ENCODE assay signal across 13 mouse cellular contexts in the genomic region with DNA sequence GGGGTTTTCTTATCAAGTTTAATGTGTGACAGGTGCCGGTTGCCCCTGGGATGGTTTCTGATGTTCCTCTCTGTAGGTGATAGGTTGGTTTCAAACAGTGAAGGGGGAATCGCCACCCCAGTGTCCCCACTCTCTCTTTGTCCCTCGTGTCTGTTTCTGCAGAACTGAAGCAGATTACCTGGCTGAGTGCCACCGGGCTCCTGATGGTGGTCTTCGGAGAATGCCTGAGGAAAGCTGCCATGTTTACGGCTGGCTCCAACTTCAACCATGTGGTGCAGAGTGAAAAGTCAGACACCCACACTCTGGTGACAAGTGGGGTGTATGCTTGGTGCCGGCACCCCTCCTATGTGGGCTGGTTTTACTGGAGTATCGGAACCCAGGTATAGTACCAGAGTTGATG. TPM values are rescaled to one million over a fixed set of nuclear protein-coding genes. Genes with fewer than 3 reads are reported as not detected.
A peak's percentile ranks its signal among the peaks of the same experiment; 100 is the strongest.
DNase-seq lines count a peak whose midpoint lies in the region.
"Had no signal": no experiment of that assay in that cellular context is flagged by ENCODE, and none has a peak within 500 bp of the region (broad histone marks: within the 10 kb centered on the region; RNA-seq: fewer than 3 reads in every experiment).

No protein-coding gene starts in this region.

- intact Hi-C loops in left cerebral cortex, postnatal 4 days (cut with DNase I): no loop called here

- peak; percentile 76 to 80 for DNase-seq in cerebellum, postnatal 10 days
- DNase-seq in cerebellum, adult 11 months: no peak
- peak; percentile 80 for DNase-seq in left cerebral cortex, postnatal 4 days
- no peak for DNase-seq in left cerebral cortex, adult 8-10 months (ENCODE audit: low spot score in 2 of 2)
- DNase-seq: adrenal gland, adult 2 months; adrenal gland, postnatal 10 days; adrenal gland, postnatal 25 days; cerebellum, adult 8-10 months; cerebellum, postnatal 36 days; embryo, embryonic 11 days had no signal

RNA-seq across cellular contexts. Expression of a gene that starts 3.3 kb away (rescaled TPM):
- 10 to 100 TPM; 22.8 to 23.4 TPM for total RNA-seq in left cerebral cortex, postnatal 4 days (2021)
- 10 to 100 TPM; 44.7 to 51.1 (median 47.3) TPM for total RNA-seq in left cerebral cortex, adult 8-10 months (2022)

RNA-seq across cellular contexts. Expression of a gene that starts 8.9 kb away (rescaled TPM):
- under 1 TPM in 1 of 2 experiments, not detected in 1; 0.20 TPM for total RNA-seq in left cerebral cortex, postnatal 4 days (2021)
- under 1 TPM; 0.21 to 0.44 (median 0.30) TPM for total RNA-seq in left cerebral cortex, adult 8-10 months (2022)
- total RNA-seq: adrenal gland, adult 2 months; adrenal gland, postnatal 10 days; adrenal gland, postnatal 25 days; adrenal gland, postnatal 4 days; common myeloid progenitor, adult 5-6 weeks; MEL had no signal

RNA-seq across cellular contexts. Expression of a gene that starts 18.4 kb away (rescaled TPM):
- total RNA-seq in left cerebral cortex, postnatal 4 days (2021): 1 to 10 TPM; 3.0 to 3.8 TPM
- 10 to 100 TPM; 15.5 to 24.1 (median 19.5) TPM for total RNA-seq in left cerebral cortex, adult 8-10 months (2022)
- total RNA-seq: common myeloid progenitor, adult 5-6 weeks; MEL had no signal

RNA-seq across cellular contexts. Expression of a gene that starts 25.2 kb away (rescaled TPM):
- total RNA-seq in left cerebral cortex, postnatal 4 days (2021): 100 to 1,000 TPM; 335 to 363 TPM
- 100 to 1,000 TPM; 153 to 206 (median 187) TPM for total RNA-seq in left cerebral cortex, adult 8-10 months (2022)

RNA-seq across cellular contexts. Expression of a gene that starts 26.3 kb away (rescaled TPM):
- total RNA-seq in left cerebral cortex, postnatal 4 days (2021): 10 to 100 TPM; 28.6 to 31.1 TPM
- 10 to 100 TPM; 27.5 to 40.2 (median 31.6) TPM for total RNA-seq in left cerebral cortex, adult 8-10 months (2022)
- total RNA-seq: MEL had no signal

Comparison
In these comparisons a context has a peak if more than half of its experiments do, and no peak if none do; other contexts are left out.
1. DNase-seq: peak in cerebellum, postnatal 10 days (2 of 2) and left cerebral cortex, postnatal 4 days (single experiment); none in cerebellum, adult 11 months (single experiment) and left cerebral cortex, adult 8-10 months (0 of 2).